Mouse (Mus musculus) adrenal gland, adult 10 weeks (tissue): Measurements from ENCODE around the gene Krt26. TPM values are rescaled to one million over a fixed set of nuclear protein-coding genes. Genes with fewer than 3 reads are reported as not detected.

Source experiments
- polyA plus RNA-seq: library from polyadenylated mRNA; stranded (reverse); fragments of 350-450 nt; fragmentation: Illumina TruSeq; extraction: RNeasy Lipid Tissue Mini Kit (QIAGEN cat#74804); gene quantifications from one replicate; pipeline ENCODE4 v1.2.3, GENCODE M21; 2014; ENCODE audit warnings: low read depth, low replicate concordance

The Krt26 gene
- polyA plus RNA-seq = not detected

DNA sequence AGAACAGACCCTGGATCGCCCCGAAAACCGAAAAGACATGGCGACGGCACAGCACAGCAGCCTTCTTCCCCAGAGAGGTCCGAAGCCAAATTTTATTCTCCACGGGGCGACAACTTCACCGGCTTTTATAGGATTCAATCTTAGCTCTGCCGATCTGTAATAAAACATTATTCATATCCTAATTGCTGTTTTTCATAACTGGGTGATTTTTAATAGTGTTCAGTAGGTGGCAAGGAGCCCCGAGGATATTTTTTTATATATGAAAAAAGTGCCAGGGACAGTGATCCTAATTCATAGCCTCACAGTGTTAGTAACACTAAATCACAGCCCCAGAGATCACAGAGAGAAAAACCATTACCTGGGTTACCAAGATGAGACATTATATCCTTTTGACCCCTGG is at the start of gene Krt26:
Krt26 (minus strand) TSS at position 101 of the 400 bp plus-strand sequence.

GRCm38 (mm10) chr11:99374803-99375202 is 37.0 kb upstream of the Krt26 start, which contains the start of gene Krt28:
Gene Krt28, minus strand, starts transcription at chr11:99374903.

DNA sequence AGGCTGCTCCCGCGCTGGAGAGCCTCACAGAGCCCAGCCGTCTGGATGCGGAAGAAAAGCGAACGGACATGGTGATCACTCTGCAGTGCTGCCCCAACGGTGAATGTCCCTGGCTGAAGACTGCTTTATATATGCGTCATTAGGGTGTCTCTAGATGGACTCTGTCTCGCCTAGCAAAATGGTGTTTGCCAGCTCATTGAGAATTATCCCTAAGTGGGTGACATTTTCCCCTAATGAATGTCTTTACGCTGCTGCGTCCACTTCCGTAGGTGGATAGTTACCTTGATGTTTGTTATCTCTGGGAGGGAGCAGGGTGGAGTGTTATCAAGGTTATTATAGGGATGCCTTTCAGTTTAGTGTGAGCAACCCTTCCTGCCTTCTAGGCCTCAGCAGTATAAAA is 13.2 kb upstream of the Krt26 start, which contains the start of gene Krt27:
Krt27 (minus strand) TSS at position 101 of the 400 bp plus-strand sequence.

GRCm38 (mm10) chr11:99322851-99323250 is 14.9 kb downstream of the Krt26 start, which contains the start of gene Krt25:
Gene Krt25, minus strand, starts transcription at chr11:99322951.

GRCm38 (mm10) chr11:99284833-99285312 is 52.9 kb downstream of the Krt26 start, which contains the start of gene Krt24:
Gene Krt24, minus strand, starts transcription at chr11:99285262.

Other genes with a start within 250 kb of the Krt26 start
- 0.12 TPM for gene Tns4, start 248.7 kb downstream of the Krt26 start, polyA plus RNA-seq
- gene Ccr7, start 182.9 kb downstream of the Krt26 start, polyA plus RNA-seq = not detected
- 138 TPM for gene Smarce1, start 106.9 kb downstream of the Krt26 start, polyA plus RNA-seq
- gene Krt222, start 93.9 kb downstream of the Krt26 start, polyA plus RNA-seq = 6.1 TPM
- not detected for gene Krt24, start 52.7 kb downstream of the Krt26 start, polyA plus RNA-seq
- gene Krt25, start 15.0 kb downstream of the Krt26 start, polyA plus RNA-seq = not detected
- not detected for gene Krt27, start 13.1 kb upstream of the Krt26 start, polyA plus RNA-seq
- gene Krt28, start 36.9 kb upstream of the Krt26 start, polyA plus RNA-seq = not detected
- gene Krt10, start 51.4 kb upstream of the Krt26 start, polyA plus RNA-seq = 14.8 TPM
- not detected for gene Krt12, start 84.3 kb upstream of the Krt26 start, polyA plus RNA-seq
- not detected for gene Krt20, start 100.2 kb upstream of the Krt26 start, polyA plus RNA-seq
- not detected for gene Krt23, start 155.2 kb upstream of the Krt26 start, polyA plus RNA-seq
- not detected for gene Krt39, start 183.4 kb upstream of the Krt26 start, polyA plus RNA-seq
- not detected for gene Krt40, start 205.2 kb upstream of the Krt26 start, polyA plus RNA-seq
- not detected for gene Krtap3-3, start 212.9 kb upstream of the Krt26 start, polyA plus RNA-seq
- gene Krtap3-2, start 218.9 kb upstream of the Krt26 start, polyA plus RNA-seq = not detected
- gene Gm11939, start 221.5 kb upstream of the Krt26 start, polyA plus RNA-seq = not detected
- not detected for gene Krtap3-1, start 228.7 kb upstream of the Krt26 start, polyA plus RNA-seq
- not detected for gene Krtap1-5, start 243.1 kb upstream of the Krt26 start, polyA plus RNA-seq
- not detected for gene Krtap1-4, start 245.7 kb upstream of the Krt26 start, polyA plus RNA-seq